Mouse (Mus musculus): ENCODE data around the gene Ccpg1. TPM values are rescaled to one million over a fixed set of nuclear protein-coding genes. Genes with fewer than 3 reads are reported as not detected.

The Ccpg1 gene
- polyA plus RNA-seq, 1 experiment from 2014 or later: 49.2 TPM

DNA sequence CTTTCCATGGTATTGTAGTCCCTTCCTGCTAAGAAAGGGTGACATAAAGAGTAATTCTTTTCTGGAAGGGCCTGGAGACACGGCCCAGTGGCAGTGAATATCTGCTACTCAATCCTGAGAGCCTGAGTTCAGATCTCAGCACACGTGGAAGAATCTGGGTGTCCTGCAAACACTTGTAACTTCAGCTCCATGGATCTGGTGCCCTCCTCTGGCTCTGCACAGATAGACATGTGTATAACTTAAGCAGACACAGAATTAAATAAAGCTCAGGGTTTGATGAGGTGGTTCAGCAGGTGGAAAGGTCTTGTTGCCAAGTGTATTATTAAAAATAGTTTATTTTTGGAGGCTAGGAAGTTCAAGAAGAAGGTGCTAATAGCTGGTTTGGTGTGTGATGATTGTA lies 15.3 kb downstream of the Ccpg1 start:
- H3K27ac ChIP-seq (replicated peaks): no peak overlapping the region
- H3K4me3 ChIP-seq: no peak overlapping the region
- H3K4me1 ChIP-seq (replicated peaks): no peaks in the 10 kb centered on the region
- no peaks in the 10 kb centered on the region for H3K9me3 ChIP-seq
- no peaks in the 10 kb centered on the region for H3K27me3 ChIP-seq
- no peak for ATAC-seq (ENCODE audit: low FRiP score, low read depth)
- H3K9ac ChIP-seq: no peak overlapping the region
- H3K4me2 ChIP-seq: no peak overlapping the region
- H3K36me3 ChIP-seq: peaks cover 10% of the 10 kb centered on the region
- 79% methylated on average over 2 of the region's 2 CpGs for WGBS

DNA sequence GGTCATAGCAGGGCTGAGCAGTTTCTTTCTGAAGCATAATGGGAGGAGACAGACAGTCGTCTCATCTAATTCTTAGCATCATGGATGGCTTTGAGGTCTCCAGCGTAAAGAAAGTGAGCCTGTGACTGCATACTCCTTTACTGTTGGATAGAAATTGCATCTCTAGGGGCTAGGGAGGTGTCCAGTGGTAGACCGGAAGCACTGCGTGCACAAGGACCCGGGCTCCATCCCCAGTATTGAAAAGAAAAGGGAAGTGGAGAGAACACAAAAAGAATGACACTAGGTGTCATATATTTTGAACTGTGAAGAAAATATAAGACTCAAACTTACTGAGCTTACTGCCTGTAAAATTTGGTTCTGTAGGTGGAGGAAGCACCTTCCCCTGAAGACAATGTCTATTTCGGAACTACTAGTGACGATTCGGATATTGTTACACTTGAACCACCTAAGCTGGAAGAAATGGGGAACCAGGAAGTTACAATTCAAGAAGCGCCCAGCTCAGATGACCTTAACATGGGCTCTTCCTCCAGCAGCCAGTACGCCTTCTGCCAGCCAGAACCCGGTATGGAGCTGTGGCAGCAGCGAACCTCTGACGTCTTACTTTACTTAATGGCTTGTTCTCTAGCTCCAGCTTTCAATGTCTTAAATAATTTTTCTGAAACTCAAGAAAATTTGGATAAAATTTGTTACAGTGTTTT lies 16.2 kb downstream of the Ccpg1 start:
- ATAC-seq (ENCODE audit: low FRiP score, low read depth): no peak
- Histone ChIP-seq H3K9me3 (no peaks in the 10 kb centered on the region), H3K4me2 (no peak overlapping the region), H3K4me3 (no peak overlapping the region), H3K4me1 (replicated peaks) (no peaks in the 10 kb centered on the region), H3K9ac (no peak overlapping the region), H3K36me3 (peaks cover 18% of the 10 kb centered on the region), H3K27me3 (no peaks in the 10 kb centered on the region), H3K27ac (replicated peaks) (no peak overlapping the region)
- WGBS: 91% methylated on average over 13 of the region's 13 CpGs

DNA sequence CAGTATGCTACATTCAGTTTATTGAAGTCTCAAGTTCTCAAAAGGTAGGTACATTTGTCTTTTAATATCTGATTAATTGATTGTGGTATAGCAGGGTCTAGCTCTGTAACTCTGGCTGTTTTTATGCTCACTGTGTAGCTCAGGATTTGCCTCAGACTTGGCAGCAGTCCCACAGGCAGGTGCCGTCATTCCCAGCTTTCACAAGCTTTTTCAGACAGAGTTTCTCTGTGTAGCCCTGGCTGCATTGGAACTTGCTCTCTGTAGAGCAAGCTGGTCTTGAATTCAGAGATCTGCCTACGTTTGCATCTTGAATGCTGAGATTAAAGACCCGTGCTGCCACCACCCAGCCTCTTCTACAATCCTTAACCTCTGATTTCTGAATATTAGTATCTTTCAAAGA lies 16.9 kb downstream of the Ccpg1 start:
- WGBS: 76% methylated on average over 3 of the region's 3 CpGs
- Histone ChIP-seq H3K9me3 (no peaks in the 10 kb centered on the region), H3K4me2 (no peak overlapping the region), H3K36me3 (peaks cover 22% of the 10 kb centered on the region), H3K9ac (no peak overlapping the region), H3K4me3 (no peak overlapping the region), H3K27me3 (no peaks in the 10 kb centered on the region), H3K4me1 (replicated peaks) (no peaks in the 10 kb centered on the region), H3K27ac (replicated peaks) (no peak overlapping the region)
- no peak for ATAC-seq (ENCODE audit: low FRiP score, low read depth)

DNA sequence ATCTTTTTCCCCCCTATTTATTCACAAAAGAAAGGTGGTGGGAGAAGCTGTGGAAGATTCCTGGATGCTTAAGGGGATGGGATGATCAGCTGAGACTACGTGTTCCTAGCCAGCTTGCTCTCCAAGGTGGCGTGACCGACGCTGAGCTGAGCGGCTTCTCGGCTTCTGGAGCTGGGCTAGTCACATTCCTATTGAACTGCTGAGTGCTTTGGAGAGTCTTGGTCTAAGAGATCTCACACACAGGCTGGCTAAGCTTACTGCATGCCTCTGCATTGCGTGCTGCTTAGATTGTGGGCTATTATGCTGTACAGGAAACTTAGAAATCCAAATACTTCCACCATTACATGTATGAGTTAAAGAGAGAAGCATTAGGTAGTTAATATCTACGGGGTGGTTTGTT lies 18.8 kb downstream of the Ccpg1 start:
- no peak overlapping the region for H3K4me3 ChIP-seq

DNA sequence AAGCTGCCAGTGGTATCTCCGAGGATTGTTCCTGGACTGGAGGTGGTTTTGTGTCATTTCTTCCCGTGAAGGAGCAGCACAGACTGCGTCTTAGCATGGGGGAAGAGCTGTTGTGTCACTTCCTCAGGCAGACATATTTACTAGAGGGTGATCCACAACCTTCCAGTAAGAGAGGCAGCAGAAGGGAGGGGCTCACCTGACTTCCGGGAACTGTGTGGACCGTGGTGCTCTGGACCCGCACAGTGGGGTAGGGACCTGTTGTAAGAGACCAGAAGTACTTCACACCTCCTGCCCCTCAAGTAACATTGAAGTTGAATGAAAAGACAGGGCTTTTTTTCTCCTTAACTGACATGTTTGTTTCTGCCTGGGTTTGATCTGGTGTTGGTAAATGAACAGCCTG lies 19.9 kb downstream of the Ccpg1 start:
- Histone ChIP-seq H3K4me2 (no peak overlapping the region), H3K4me1 (replicated peaks) (no peaks in the 10 kb centered on the region), H3K4me3 (no peak overlapping the region), H3K36me3 (peaks cover 30% of the 10 kb centered on the region), H3K9ac (no peak overlapping the region), H3K27ac (replicated peaks) (no peak overlapping the region), H3K9me3 (no peaks in the 10 kb centered on the region), H3K27me3 (no peaks in the 10 kb centered on the region)
- no peak for ATAC-seq (ENCODE audit: low FRiP score, low read depth)
- WGBS: 90% methylated on average over 6 of the region's 6 CpGs

More for the DNA sequence above, 18.8 kb downstream of the Ccpg1 start:
- Histone ChIP-seq H3K36me3 (peaks cover 26% of the 10 kb centered on the region), H3K27me3 (no peaks in the 10 kb centered on the region), H3K4me2 (no peak overlapping the region), H3K4me1 (replicated peaks) (no peaks in the 10 kb centered on the region), H3K9me3 (no peaks in the 10 kb centered on the region), H3K27ac (replicated peaks) (no peak overlapping the region), H3K9ac (no peak overlapping the region)
- ATAC-seq (ENCODE audit: low FRiP score, low read depth): no peak
- WGBS: 88% methylated on average over 8 of the region's 8 CpGs

DNA sequence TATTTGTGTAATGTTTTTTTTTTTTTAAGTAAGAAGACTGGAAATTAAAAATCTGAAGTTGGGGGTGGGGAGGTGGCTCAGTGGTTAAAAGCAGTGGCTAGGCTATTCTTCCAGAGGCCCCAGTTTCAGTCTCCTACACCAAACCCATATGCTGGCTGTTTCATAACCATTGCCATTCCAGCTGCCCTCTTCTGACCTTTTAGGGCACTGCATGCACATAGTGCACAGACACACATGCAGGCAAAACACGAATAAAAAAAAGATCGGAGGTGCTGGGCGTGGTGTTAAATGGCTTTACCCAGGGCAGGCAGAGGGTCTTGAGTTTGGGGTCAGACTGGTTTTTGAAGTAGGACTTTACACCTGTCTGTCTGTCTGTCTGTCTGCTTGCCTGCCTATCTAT lies 20.9 kb downstream of the Ccpg1 start:
- Histone ChIP-seq H3K4me3 (no peak overlapping the region), H3K27ac (replicated peaks) (no peak overlapping the region), H3K9ac (no peak overlapping the region), H3K9me3 (no peaks in the 10 kb centered on the region), H3K4me2 (no peak overlapping the region), H3K4me1 (replicated peaks) (no peaks in the 10 kb centered on the region), H3K27me3 (no peaks in the 10 kb centered on the region), H3K36me3 (peaks cover 36% of the 10 kb centered on the region)
- WGBS: 94% methylated on average over 3 of the region's 3 CpGs
- no peak for ATAC-seq (ENCODE audit: low FRiP score, low read depth)

DNA sequence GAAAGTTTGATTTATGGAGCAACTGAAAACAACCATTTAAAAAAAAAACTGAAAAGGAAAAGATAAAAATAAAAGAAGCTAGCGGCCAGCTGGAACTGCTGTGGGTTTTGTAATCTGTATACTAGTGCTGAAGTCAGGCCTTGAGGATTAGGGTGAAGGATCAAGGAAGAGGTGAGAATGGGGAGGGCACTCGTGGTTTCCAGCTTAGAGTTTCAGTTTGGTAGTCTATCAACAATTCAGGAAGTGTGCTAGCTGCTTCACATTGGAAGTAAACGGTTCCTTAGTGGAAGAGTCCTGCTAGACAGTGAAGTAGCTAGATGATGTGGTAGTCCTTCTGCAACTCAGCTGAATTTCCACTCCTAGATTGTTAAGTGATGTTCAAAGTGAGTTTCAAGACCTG lies 23.2 kb downstream of the Ccpg1 start:
- no peak for ATAC-seq (ENCODE audit: low FRiP score, low read depth)
- H3K9me3 ChIP-seq: no peaks in the 10 kb centered on the region
- H3K4me1 ChIP-seq (replicated peaks): no peaks in the 10 kb centered on the region
- H3K4me2 ChIP-seq: no peak overlapping the region
- no peak overlapping the region for H3K9ac ChIP-seq
- H3K27me3 ChIP-seq: no peaks in the 10 kb centered on the region
- 77% methylated on average over 3 of the region's 3 CpGs for WGBS
- H3K4me3 ChIP-seq: no peak overlapping the region
- peaks cover 53% of the 10 kb centered on the region for H3K36me3 ChIP-seq
- H3K27ac ChIP-seq (replicated peaks): no peak overlapping the region

DNA sequence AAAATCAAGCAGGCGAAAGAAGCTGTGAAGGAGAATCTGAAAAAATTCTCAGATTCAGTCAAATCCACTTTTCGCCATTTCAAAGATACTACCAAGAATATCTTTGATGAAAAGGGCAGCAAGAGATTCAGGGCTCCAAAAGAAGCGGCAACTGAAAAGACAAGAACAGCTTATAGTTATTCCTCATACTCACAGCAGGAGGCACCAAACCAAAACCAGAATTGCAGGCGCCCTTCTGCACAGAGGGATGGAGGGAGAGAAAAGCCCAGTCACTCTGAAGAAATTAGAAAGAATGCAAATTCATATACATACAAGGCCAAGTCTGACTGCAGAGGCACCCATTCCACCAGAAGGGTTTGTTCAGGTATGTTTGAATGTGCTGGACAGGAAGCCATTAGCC lies 27.4 kb downstream of the Ccpg1 start:
- H3K36me3 ChIP-seq: peaks cover 74% of the 10 kb centered on the region
- no peaks in the 10 kb centered on the region for H3K27me3 ChIP-seq
- no peak overlapping the region for H3K9ac ChIP-seq
- H3K4me1 ChIP-seq (replicated peaks): no peaks in the 10 kb centered on the region
- no peaks in the 10 kb centered on the region for H3K9me3 ChIP-seq
- no peak overlapping the region for H3K27ac ChIP-seq (replicated peaks)
- H3K4me2 ChIP-seq: no peak overlapping the region
- H3K4me3 ChIP-seq: no peak overlapping the region
- WGBS: 86% methylated on average over 4 of the region's 4 CpGs
- ATAC-seq (ENCODE audit: low FRiP score, low read depth): no peak

DNA sequence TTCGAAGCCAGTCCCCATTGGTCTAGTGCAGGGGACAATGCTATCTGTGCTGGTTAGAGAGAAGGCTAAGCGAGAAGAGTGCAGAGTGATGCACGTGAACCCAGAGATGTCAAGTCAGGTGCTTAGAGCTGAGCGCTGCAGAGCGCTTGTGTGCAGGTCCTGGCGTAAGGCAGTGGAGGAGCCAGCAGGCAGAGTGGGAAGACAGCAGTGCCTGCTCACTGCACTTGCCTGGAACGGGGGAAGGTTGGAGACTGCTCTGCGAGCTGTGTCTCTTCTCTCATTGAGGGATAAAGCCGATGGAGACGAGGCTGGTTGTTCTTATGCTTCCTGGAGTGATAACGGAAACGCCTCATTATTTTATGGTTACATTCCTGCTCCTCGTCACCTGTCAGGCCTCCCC lies 29.5 kb downstream of the Ccpg1 start:
- no peaks in the 10 kb centered on the region for H3K4me1 ChIP-seq (replicated peaks)
- no peak overlapping the region for H3K4me3 ChIP-seq
- no peaks in the 10 kb centered on the region for H3K9me3 ChIP-seq
- H3K27ac ChIP-seq (replicated peaks): no peak overlapping the region
- H3K9ac ChIP-seq: no peak overlapping the region
- WGBS: 94% methylated on average over 13 of the region's 13 CpGs
- no peak overlapping the region for H3K4me2 ChIP-seq
- peaks cover 79% of the 10 kb centered on the region for H3K36me3 ChIP-seq
- no peak for ATAC-seq (ENCODE audit: low FRiP score, low read depth)
- no peaks in the 10 kb centered on the region for H3K27me3 ChIP-seq

DNA sequence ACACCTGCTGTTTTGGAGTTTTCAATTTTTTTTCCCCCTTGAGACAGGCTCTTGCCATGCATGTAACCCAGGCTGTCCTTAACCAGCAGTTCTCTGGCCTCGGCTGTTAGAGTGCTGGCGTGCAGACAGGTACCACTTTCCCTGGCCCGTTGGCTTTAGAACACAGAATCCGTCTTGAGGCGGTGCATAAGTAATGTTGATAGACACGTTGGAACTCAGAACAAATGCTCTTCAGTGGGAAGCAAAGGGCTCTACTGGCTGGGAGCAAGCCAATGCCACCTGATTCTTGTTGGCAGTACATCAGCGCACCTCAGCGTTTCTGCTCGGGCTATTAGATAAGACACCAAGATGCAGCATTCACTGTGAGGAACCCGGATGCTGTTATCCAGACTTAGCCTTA lies 34.6 kb downstream of the Ccpg1 start:
- Histone ChIP-seq H3K4me3 (no peak overlapping the region), H3K9me3 (no peaks in the 10 kb centered on the region), H3K9ac (no peak overlapping the region), H3K27ac (replicated peaks) (no peak overlapping the region), H3K4me2 (no peak overlapping the region), H3K27me3 (no peaks in the 10 kb centered on the region), H3K4me1 (replicated peaks) (no peaks in the 10 kb centered on the region), H3K36me3 (peaks cover 52% of the 10 kb centered on the region)
- WGBS: 89% methylated on average over 10 of the region's 10 CpGs
- no peak for ATAC-seq (ENCODE audit: low FRiP score, low read depth)

DNA sequence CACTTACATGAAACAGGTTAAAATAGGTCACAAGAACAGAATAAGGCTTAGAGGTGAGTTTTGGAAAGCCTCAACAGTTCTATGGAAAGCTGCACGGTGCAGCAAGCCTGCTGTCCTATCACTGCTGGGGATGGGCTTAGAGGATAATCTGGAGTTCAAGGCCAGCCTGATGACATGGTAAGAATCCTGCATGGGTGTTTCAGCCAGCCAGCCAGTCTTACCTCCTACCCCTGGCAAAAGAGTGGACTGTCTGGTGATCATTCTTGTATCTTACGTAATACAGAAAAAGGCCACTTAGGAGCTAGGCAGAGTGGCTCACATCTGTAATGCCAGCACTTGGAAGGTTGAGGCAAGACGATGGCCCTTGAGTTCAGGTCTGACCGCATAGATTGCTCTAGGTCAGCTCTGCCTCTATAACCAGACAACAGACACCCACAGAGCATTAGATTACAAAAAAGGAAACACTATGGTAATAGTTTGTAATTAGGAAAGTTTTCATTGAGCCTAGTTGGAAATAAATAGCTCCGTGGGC lies 35.4 kb downstream of the Ccpg1 start:
- WGBS: 91% methylated on average over 5 of the region's 5 CpGs

DNA sequence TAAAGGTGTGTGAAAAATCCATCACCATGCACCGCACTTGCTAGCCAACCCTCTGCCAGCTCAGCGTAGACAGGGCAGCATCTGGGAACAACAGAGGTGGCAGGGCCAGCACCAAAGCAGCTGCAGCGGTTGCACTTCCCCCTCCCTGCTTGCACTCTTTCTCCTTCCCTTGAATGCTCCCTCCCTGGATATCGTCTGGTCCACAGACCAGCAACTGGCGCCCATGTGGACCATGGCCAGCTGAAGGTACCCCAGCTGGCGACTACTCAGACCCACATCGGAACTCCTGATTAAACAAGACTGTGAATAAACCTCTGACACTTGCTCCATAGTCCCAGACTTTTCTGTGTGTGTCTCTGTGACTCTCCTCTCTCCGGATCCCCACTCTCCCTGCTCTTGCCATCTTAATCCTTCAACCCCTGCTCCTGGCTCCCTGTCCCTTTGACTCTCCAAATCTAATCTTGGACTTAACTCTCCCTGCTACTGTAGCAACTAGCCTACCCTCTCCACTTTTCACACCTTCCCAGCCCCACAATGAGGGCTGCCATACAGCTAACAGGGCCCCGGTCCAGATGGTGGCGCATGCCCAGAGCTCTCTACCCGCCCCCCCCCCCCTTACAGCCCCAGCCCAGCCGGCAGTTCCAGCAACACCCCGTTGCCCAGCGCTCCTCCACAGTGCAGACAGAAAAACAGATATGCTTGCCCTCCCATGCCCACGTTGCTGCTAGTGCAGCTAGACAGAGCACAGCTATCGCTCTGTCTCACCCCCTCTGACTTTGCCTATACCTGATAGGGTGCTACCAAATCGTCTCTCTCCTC lies 40.8 kb downstream of the Ccpg1 start:
- ATAC-seq (ENCODE audit: low FRiP score, low read depth): peak; percentile 89
- Histone ChIP-seq H3K27ac (replicated peaks) (peak overlapping the region; percentile 42; the same call in 1 of the 2 replicates), H3K4me1 (replicated peaks) (peaks cover 8% of the 10 kb centered on the region; the same call in 1 of the 2 replicates), H3K9ac (no peak overlapping the region), H3K9me3 (no peaks in the 10 kb centered on the region), H3K4me2 (peak overlapping the region; percentile 33), H3K4me3 (no peak overlapping the region), H3K36me3 (peaks cover 23% of the 10 kb centered on the region), H3K27me3 (no peaks in the 10 kb centered on the region)
- 24% methylated on average over 17 of the region's 17 CpGs for WGBS

More for the DNA sequence above, 35.4 kb downstream of the Ccpg1 start:
- Histone ChIP-seq H3K27ac (replicated peaks) (no peak overlapping the region), H3K9ac (no peak overlapping the region), H3K4me2 (no peak overlapping the region), H3K36me3 (peaks cover 46% of the 10 kb centered on the region), H3K4me1 (replicated peaks) (peaks cover 2% of the 10 kb centered on the region; the same call in 1 of the 2 replicates), H3K4me3 (no peak overlapping the region), H3K9me3 (no peaks in the 10 kb centered on the region), H3K27me3 (no peaks in the 10 kb centered on the region)
- no peak for ATAC-seq (ENCODE audit: low FRiP score, low read depth)

Measured in hindbrain, embryonic 15.5 days (tissue).